Mouse (Mus musculus) urinary bladder, postnatal 10 days (tissue): ENCODE results near the gene Sct.
"Not testable (repeated sequence)": the region's sequence is repeated elsewhere in the genome, so short reads cannot be mapped to it uniquely, and the experiment has no call there.

Experiments used
- DNase-seq: peaks from one replicate; pipeline ENCODE4 v3.0.0; 2022; ENCODE audit warnings: low spot score

Sct gene

GRCm38 (mm10) chr7:141291921-141292582, 13.1 kb upstream of the Sct start, which contains the start of gene Drd4:
Gene Drd4 (plus strand): TSS chr7:141292006.
- DNase-seq: no peak

GRCm38 (mm10) chr7:141288042-141288441, 9.1 kb upstream of the Sct start:
- no peak for DNase-seq

GRCm38 (mm10) chr7:141282756-141283155, 3.8 kb upstream of the Sct start:
- DNase-seq: no peak

GRCm38 (mm10) chr7:141281442-141281841, 2.5 kb upstream of the Sct start:
- no peak for DNase-seq

GRCm38 (mm10) chr7:141277701-141278678, 943 bp downstream of the Sct start:
- DNase-seq: no peak

- DNase-seq: no peak
Measured at GRCm38 (mm10) chr7:141276546-141276945, 2.4 kb downstream of the Sct start, which contains the start of gene Cdhr5. Gene Cdhr5 (minus strand): TSS chr7:141276786.

GRCm38 (mm10) chr7:141275356-141275755, 3.6 kb downstream of the Sct start:
- DNase-seq: no peak

- no peak for DNase-seq
Measured at GRCm38 (mm10) chr7:141270631-141271030, 8.3 kb downstream of the Sct start.

GRCm38 (mm10) chr7:141269273-141269545, 9.7 kb downstream of the Sct start:
- DNase-seq: no peak

- no peak for DNase-seq
Measured at GRCm38 (mm10) chr7:141268466-141269272, 10.3 kb downstream of the Sct start.

GRCm38 (mm10) chr7:141265739-141266561, 13.0 kb downstream of the Sct start, which contains the start of gene Irf7:
Gene Irf7 (minus strand): TSS chr7:141266481.
- DNase-seq: no peak

- no peak for DNase-seq
Measured at GRCm38 (mm10) chr7:141265411-141265738, 13.6 kb downstream of the Sct start.

GRCm38 (mm10) chr7:141264761-141265410, 14.0 kb downstream of the Sct start:
- DNase-seq: no peak

GRCm38 (mm10) chr7:141264041-141264700, 14.8 kb downstream of the Sct start:
- no peak for DNase-seq

- no peak for DNase-seq
Measured at GRCm38 (mm10) chr7:141263640-141264039, 15.3 kb downstream of the Sct start.

GRCm38 (mm10) chr7:141261480-141261879, 17.5 kb downstream of the Sct start:
- DNase-seq: no peak

- DNase-seq: no peak
Measured at GRCm38 (mm10) chr7:141256159-141256558, 22.8 kb downstream of the Sct start.

- not testable (repeated sequence) for DNase-seq
Measured at GRCm38 (mm10) chr7:141250486-141250885, 28.4 kb downstream of the Sct start.

GRCm38 (mm10) chr7:141231551-141231950, 47.4 kb downstream of the Sct start:
- DNase-seq: no peak

GRCm38 (mm10) chr7:141231111-141231510, 47.8 kb downstream of the Sct start:
- DNase-seq: no peak
